Mouse (Mus musculus) lung, embryonic 16.5 days (tissue): ENCODE results near the gene Rd3. TPM values are rescaled to one million over a fixed set of nuclear protein-coding genes. Genes with fewer than 3 reads are reported as not detected.

Experiments
- ATAC-seq: fragments of 200-750 bp; cut with Nextera tagmentation; 2 replicates; pipeline ENCODE4 v1.8.0; 2017; ENCODE audit warnings: low read depth, mild to moderate bottlenecking, moderate library complexity
- H3K27ac ChIP-seq: fragments of 300-500 bp; sonication (generic); 2 replicates; pipeline ENCODE4 v1.5.1; 2014; ENCODE audit warnings: mild to moderate bottlenecking, control low read depth, low read length
- H3K27me3 ChIP-seq: fragments of 300-500 bp; sonication (generic); 2 replicates; pipeline ENCODE4 v1.6.1; 2014; ENCODE audit warnings: low read depth, low read length, mixed read lengths; ENCODE audit not compliant: control insufficient read depth, insufficient read depth
- H3K36me3 ChIP-seq: fragments of 300-500 bp; sonication (generic); 2 replicates; pipeline ENCODE4 v1.6.1; 2014; ENCODE audit warnings: low read length; ENCODE audit not compliant: control insufficient read depth, insufficient read depth
- H3K4me1 ChIP-seq: fragments of 300-500 bp; sonication (generic); replicated peaks from 2 replicates; pipeline ENCODE4 v1.6.1; 2014; ENCODE audit warnings: low read length, mixed read lengths; ENCODE audit not compliant: control insufficient read depth, insufficient read depth
- H3K4me2 ChIP-seq: fragments of 300-500 bp; sonication (generic); 2 replicates; pipeline ENCODE4 v1.6.1; 2014; ENCODE audit warnings: low read depth, low read length, control low read depth
- H3K4me3 ChIP-seq: fragments of 300-500 bp; sonication (generic); 2 replicates; pipeline ENCODE4 v1.5.1; 2014; ENCODE audit warnings: mild to moderate bottlenecking, low read length, control low read depth
- H3K9ac ChIP-seq: fragments of 300-500 bp; sonication (generic); 2 replicates; pipeline ENCODE4 v1.6.1; 2014; ENCODE audit warnings: low read length, control low read depth
- H3K9me3 ChIP-seq: fragments of 300-500 bp; sonication (generic); 2 replicates; pipeline ENCODE4 v1.6.1; 2016; ENCODE audit warnings: low read length; ENCODE audit not compliant: control insufficient read depth
- WGBS: fragments of 180-500 bp; shearing (Covaris S2); extraction: QIAGEN DNeasy Blood & Tissue Kit; methylation state at CpG from one replicate; pipeline ENCODE4 v1.1.7; 2014; 5-methylcytosine and 5-hydroxymethylcytosine counted together
- polyA plus RNA-seq: library from polyadenylated mRNA; unstranded; fragments of >200 nt; fragmentation: Nextera tagmentation; extraction: Ambion mirVana; gene quantifications from 2 replicates; pipeline ENCODE4 v1.2.1, GENCODE M21; 2015

Rd3 gene
- polyA plus RNA-seq, 1 experiment from 2014 or later: 2.9 TPM

- Histone ChIP-seq H3K4me2 (no peak overlapping the region), H3K27ac (no peak overlapping the region), H3K4me1 (peaks cover 17% of the 10 kb centered on the region)
Observed at GRCm38 (mm10) chr1:191981426-191982102, 4.4 kb downstream of the Rd3 start.

GRCm38 (mm10) chr1:191986674-191987480 is 9.7 kb downstream of the Rd3 start:
- no peaks in the 10 kb centered on the region for H3K36me3 ChIP-seq
- H3K4me2 ChIP-seq: no peak overlapping the region
- no peaks in the 10 kb centered on the region for H3K27me3 ChIP-seq
- H3K4me1 ChIP-seq: peaks cover 2% of the 10 kb centered on the region; the same call in 1 of the 2 replicates
- 61% methylated on average over 8 of the region's 8 CpGs for WGBS
- ATAC-seq: no peak
- no peak overlapping the region for H3K4me3 ChIP-seq
- H3K9me3 ChIP-seq: no peaks in the 10 kb centered on the region
- no peak overlapping the region for H3K27ac ChIP-seq
- no peak overlapping the region for H3K9ac ChIP-seq

More at GRCm38 (mm10) chr1:191981426-191982102, 4.4 kb downstream of the Rd3 start:
- Histone ChIP-seq H3K9me3 (no peaks in the 10 kb centered on the region), H3K9ac (no peak overlapping the region), H3K4me3 (no peak overlapping the region), H3K36me3 (no peaks in the 10 kb centered on the region), H3K27me3 (peaks cover 2% of the 10 kb centered on the region; the same call in 1 of the 2 replicates)
- ATAC-seq: peak; percentile 83
- 20% methylated on average over 5 of the region's 6 CpGs for WGBS

GRCm38 (mm10) chr1:191987481-191987769 is 10.3 kb downstream of the Rd3 start:
- 50% methylated on average over 5 of the region's 5 CpGs for WGBS
- no peaks in the 10 kb centered on the region; the same call in 1 of the 2 replicates for H3K4me1 ChIP-seq

DNA sequence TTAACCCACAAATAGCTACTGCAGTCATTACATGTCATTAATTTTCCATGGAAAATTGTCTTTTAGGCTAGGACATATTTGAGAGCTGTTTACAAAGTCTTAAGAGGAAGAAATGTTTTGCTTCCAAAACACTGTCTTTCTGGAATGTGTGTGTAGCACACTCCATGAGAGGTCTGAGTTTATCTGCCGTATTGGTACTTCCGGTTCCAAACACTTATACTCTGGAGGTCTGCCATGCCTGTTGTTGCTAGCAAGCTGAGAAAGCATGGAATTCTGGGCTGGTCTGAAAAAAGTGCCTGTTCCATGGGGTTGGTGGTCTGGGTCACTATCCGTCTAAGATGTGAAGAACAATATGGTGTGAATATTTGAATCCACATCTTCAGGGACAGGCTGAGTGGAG is 11.5 kb downstream of the Rd3 start:
- no peak overlapping the region for H3K9ac ChIP-seq
- no peaks in the 10 kb centered on the region for H3K9me3 ChIP-seq
- ATAC-seq: peak; percentile 24; the same call in 1 of the 2 replicates
- WGBS: 41% methylated on average over 3 of the region's 3 CpGs
- H3K4me2 ChIP-seq: no peak overlapping the region
- H3K27me3 ChIP-seq: no peaks in the 10 kb centered on the region
- H3K36me3 ChIP-seq: no peaks in the 10 kb centered on the region
- no peak overlapping the region for H3K4me3 ChIP-seq
- H3K27ac ChIP-seq: peak overlapping the region; percentile 38; the same call in 1 of the 2 replicates
- no peaks in the 10 kb centered on the region; the same call in 1 of the 2 replicates for H3K4me1 ChIP-seq

More at GRCm38 (mm10) chr1:191987481-191987769, 10.3 kb downstream of the Rd3 start:
- H3K27me3 ChIP-seq: no peaks in the 10 kb centered on the region
- no peak overlapping the region for H3K4me3 ChIP-seq
- no peak overlapping the region for H3K9ac ChIP-seq
- H3K36me3 ChIP-seq: no peaks in the 10 kb centered on the region
- ATAC-seq: no peak
- no peak overlapping the region for H3K27ac ChIP-seq
- H3K4me2 ChIP-seq: no peak overlapping the region
- no peaks in the 10 kb centered on the region for H3K9me3 ChIP-seq

DNA sequence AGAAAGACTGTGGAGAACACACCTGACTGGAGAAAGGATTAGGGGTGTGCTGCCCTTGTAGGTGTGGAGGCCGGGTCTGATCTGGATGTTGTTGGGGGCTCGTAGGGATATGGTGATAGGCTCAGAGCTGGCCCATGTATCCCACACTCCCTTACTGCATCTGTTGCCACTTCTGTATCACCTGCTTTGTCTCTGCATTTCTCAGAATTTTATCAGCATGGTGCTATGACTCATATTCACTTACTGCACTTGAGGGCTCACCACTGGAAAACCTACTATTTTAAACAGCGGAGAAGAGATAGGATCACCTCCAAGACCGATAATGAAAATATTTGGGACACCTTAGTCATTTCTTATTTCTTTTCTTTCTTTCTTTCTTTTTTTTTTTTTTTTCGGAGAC is 11.9 kb downstream of the Rd3 start:
- no peak overlapping the region for H3K4me3 ChIP-seq
- peak overlapping the region; percentile 38; the same call in 1 of the 2 replicates for H3K27ac ChIP-seq
- H3K9ac ChIP-seq: no peak overlapping the region
- ATAC-seq: no peak
- H3K9me3 ChIP-seq: no peaks in the 10 kb centered on the region
- no peaks in the 10 kb centered on the region for H3K27me3 ChIP-seq
- 83% methylated on average over 5 of the region's 5 CpGs for WGBS
- H3K4me1 ChIP-seq: no peaks in the 10 kb centered on the region; the same call in 1 of the 2 replicates
- H3K36me3 ChIP-seq: no peaks in the 10 kb centered on the region
- H3K4me2 ChIP-seq: peak overlapping the region; percentile 69

DNA sequence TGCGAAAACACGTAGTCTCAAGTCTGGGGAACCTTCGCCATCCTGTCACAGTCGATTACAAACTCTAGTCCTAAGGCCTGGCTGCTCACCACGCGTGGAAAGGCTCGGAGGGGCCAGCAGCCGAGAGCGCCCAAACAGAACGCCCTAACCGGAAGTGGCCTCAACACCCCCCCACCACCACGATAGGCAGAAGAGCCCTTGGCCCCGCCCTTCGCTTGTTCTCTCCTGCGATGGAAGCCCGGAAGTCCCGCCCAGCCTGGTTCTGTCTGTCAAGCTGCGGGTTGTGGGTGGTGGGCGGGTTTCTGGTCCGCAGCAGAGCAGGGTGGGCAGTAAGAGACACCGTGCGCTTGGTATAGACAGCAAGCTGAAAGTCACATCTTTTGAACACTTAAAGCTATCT is 12.8 kb downstream of the Rd3 start:
- Histone ChIP-seq H3K36me3 (no peaks in the 10 kb centered on the region), H3K9me3 (no peaks in the 10 kb centered on the region), H3K4me3 (peak overlapping the region; percentile 71), H3K4me1 (no peaks in the 10 kb centered on the region; the same call in 1 of the 2 replicates), H3K27ac (peak overlapping the region; percentile 80), H3K9ac (peak overlapping the region; percentile 84), H3K4me2 (peak overlapping the region; percentile 69), H3K27me3 (no peaks in the 10 kb centered on the region)
- under 1% methylated on average over 22 of the region's 22 CpGs for WGBS
- ATAC-seq: peak; percentile 97

DNA sequence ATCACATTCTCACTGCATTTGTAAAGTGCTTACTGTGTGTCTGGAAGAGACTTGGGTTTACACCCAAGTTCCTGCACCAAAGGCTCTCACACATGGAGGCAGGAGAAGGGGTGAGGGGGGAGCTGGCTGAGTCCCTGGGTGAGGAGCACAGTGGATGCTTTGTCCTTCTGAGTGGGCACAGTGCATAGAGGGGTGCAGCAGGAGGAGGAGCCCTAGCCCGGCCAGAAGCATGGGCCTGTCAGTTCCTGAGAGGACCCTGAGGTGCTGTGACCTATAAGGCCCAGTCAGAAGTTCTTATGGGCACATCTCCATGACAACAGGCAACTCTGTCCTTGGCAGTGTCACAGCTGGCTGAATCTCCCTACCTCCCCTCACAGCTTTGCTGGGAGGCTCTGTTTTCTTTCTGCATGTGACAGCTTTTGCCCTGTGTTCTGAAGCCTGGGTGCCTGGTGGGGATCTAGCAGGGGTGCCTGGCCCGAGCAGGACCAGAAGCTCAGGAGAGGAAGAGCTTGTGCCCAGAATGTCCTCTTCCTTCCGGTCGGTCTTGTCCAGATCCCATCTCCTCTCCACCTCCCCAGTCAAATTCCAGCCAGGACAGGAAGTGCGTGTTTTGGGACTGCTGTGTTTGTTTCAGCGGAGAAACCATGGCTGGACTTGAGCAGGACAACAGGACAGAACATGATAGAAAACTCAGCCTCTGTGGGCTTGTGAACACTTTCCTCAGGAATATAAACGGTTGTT is 15.0 kb downstream of the Rd3 start:
- 44% methylated on average over 7 of the region's 7 CpGs for WGBS
- Histone ChIP-seq H3K4me3 (no peak overlapping the region), H3K27ac (peak overlapping the region; percentile 11), H3K27me3 (no peaks in the 10 kb centered on the region), H3K4me2 (no peak overlapping the region), H3K4me1 (no peaks in the 10 kb centered on the region; the same call in 1 of the 2 replicates), H3K9ac (no peak overlapping the region), H3K36me3 (peaks cover 3% of the 10 kb centered on the region; the same call in 1 of the 2 replicates), H3K9me3 (0 out of 2 replicates have a peak, but pooled peaks cover 2% of the 10 kb centered on the region)
- ATAC-seq: no peak

DNA sequence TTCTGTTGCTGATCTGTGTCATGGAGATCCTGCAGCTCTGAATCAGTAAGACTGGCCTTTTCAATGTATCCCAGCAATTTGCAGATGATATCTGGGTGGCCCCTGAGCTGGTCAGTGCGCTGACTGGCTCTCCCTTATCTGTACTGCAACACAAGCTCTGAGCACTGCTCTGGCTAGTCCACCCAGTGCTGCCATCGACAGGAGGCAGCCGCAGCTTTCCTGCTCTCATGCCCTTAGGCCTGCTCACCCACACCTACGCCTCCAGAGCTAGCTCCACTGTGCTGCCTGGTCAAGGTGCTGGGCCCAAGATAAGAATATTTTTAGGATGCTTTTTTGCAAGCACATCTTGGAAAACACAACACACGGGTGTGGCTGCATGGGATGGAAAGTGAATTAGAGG is 17.3 kb downstream of the Rd3 start:
- no peak overlapping the region for H3K4me3 ChIP-seq
- H3K36me3 ChIP-seq: peaks cover 8% of the 10 kb centered on the region
- H3K27me3 ChIP-seq: no peaks in the 10 kb centered on the region
- ATAC-seq: no peak
- H3K4me2 ChIP-seq: no peak overlapping the region
- no peak overlapping the region for H3K9ac ChIP-seq
- 0 out of 2 replicates have a peak, but pooled peaks cover 2% of the 10 kb centered on the region for H3K9me3 ChIP-seq
- WGBS: 64% methylated on average over 5 of the region's 5 CpGs
- H3K4me1 ChIP-seq: no peaks in the 10 kb centered on the region
- H3K27ac ChIP-seq: no peak overlapping the region

DNA sequence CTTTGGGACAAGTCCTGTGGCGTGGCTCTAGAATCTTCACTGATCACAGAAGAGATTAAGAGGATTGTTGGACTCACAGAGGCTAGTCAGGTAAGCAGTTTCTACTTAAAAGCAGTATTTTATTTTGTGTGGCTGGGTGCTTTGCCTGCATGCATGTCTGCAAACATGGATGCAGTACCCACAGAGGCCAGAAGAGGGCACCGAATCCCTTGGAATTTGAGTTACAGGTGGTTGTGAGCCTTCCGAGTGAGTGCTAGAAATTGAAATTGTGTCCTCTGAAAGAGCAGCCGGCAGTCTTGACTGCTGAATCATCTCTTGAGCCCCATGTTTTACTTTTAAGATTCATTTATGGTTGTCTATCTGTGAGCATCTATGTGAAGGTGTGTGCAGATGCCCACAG is 18.3 kb downstream of the Rd3 start:
- H3K27ac ChIP-seq: no peak overlapping the region
- peaks cover 13% of the 10 kb centered on the region for H3K36me3 ChIP-seq
- 57% methylated on average over 4 of the region's 4 CpGs for WGBS
- 0 out of 2 replicates have a peak, but pooled peaks cover 2% of the 10 kb centered on the region for H3K9me3 ChIP-seq
- no peaks in the 10 kb centered on the region for H3K4me1 ChIP-seq
- H3K4me2 ChIP-seq: no peak overlapping the region
- H3K9ac ChIP-seq: no peak overlapping the region
- no peak for ATAC-seq
- no peak overlapping the region for H3K4me3 ChIP-seq
- no peaks in the 10 kb centered on the region for H3K27me3 ChIP-seq
